Mouse (Mus musculus) intestine, embryonic 16.5 days (tissue): ENCODE measurements around the gene Sema5a. TPM values are rescaled to one million over a fixed set of nuclear protein-coding genes. Genes with fewer than 3 reads are reported as not detected.

Experiments used
- ATAC-seq: fragments of 200-750 bp; cut with Nextera tagmentation; 2 replicates; pipeline ENCODE4 v1.8.0; 2017; ENCODE audit warnings: moderate TSS enrichment, moderate library complexity
- H3K27ac ChIP-seq: fragments of 300-500 bp; sonication (generic); 2 replicates; pipeline ENCODE4 v1.5.1; 2014; ENCODE audit warnings: mild to moderate bottlenecking, low read length
- H3K27me3 ChIP-seq: fragments of 300-500 bp; sonication (generic); replicated peaks from 2 replicates; pipeline ENCODE4 v1.6.1; 2014; ENCODE audit warnings: low read length, control low read depth, mixed read lengths; ENCODE audit not compliant: control insufficient read depth, insufficient read depth
- H3K36me3 ChIP-seq: fragments of 300-500 bp; sonication (generic); 2 replicates; pipeline ENCODE4 v1.6.1; 2014; ENCODE audit warnings: low read length, control low read depth; ENCODE audit not compliant: control insufficient read depth, insufficient read depth
- H3K4me1 ChIP-seq: fragments of 300-500 bp; sonication (generic); 2 replicates; pipeline ENCODE4 v1.6.1; 2014; ENCODE audit warnings: low read length, control low read depth, mixed read lengths; ENCODE audit not compliant: control insufficient read depth, insufficient read depth
- H3K4me2 ChIP-seq: fragments of 300-500 bp; sonication (generic); 2 replicates; pipeline ENCODE4 v1.6.1; 2014; ENCODE audit warnings: low read depth, low read length, control low read depth
- H3K4me3 ChIP-seq: fragments of 300-500 bp; sonication (generic); 2 replicates; pipeline ENCODE4 v1.5.1; 2014; ENCODE audit warnings: mild to moderate bottlenecking, low read length
- H3K9ac ChIP-seq: fragments of 300-500 bp; sonication (generic); 2 replicates; pipeline ENCODE4 v1.6.1; 2014; ENCODE audit warnings: low read depth, low read length
- H3K9me3 ChIP-seq: fragments of 300-500 bp; sonication (generic); 2 replicates; pipeline ENCODE4 v1.6.1; 2016; ENCODE audit warnings: low read length, control low read depth; ENCODE audit not compliant: control insufficient read depth
- WGBS: fragments of 180-500 bp; shearing (Covaris S2); extraction: QIAGEN DNeasy Blood & Tissue Kit; methylation state at CpG from one replicate; pipeline ENCODE4 v1.1.7; 2014; 5-methylcytosine and 5-hydroxymethylcytosine counted together
- polyA plus RNA-seq: library from polyadenylated mRNA; unstranded; fragments of >200 nt; fragmentation: Nextera tagmentation; extraction: Ambion mirVana; gene quantifications from 2 replicates; pipeline ENCODE4 v1.2.1, GENCODE M21; 2015

Gene Sema5a
- polyA plus RNA-seq, 1 experiment from 2014 or later: 12.0 TPM

DNA sequence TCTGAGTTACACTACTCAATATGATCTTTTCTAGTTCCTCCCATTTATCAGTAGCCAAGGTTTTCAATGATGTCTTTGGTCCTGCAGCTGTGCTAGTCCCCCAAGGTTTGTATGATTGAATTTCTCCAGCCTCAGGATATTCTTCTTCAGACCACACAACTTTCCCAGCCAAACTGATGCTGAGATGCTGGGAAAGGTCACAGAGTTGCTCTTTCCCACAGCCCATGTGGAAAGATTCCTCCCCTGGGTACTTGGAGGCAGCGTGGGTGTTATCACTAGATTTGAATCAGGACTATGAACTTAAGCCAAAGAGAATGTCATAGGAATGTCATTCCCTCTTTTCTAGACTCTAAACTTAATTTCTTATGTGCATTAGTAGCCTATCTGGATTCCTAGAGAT lies 431.8 kb downstream of the Sema5a start:
- Histone ChIP-seq H3K27ac (no peak overlapping the region), H3K4me3 (no peak overlapping the region), H3K9me3 (no peaks in the 10 kb centered on the region), H3K4me2 (no peak overlapping the region), H3K9ac (no peak overlapping the region), H3K36me3 (no peaks in the 10 kb centered on the region), H3K27me3 (no peaks in the 10 kb centered on the region), H3K4me1 (no peaks in the 10 kb centered on the region)
- no peak for ATAC-seq
- 72% methylated on average over 1 of the region's 1 CpGs for WGBS

DNA sequence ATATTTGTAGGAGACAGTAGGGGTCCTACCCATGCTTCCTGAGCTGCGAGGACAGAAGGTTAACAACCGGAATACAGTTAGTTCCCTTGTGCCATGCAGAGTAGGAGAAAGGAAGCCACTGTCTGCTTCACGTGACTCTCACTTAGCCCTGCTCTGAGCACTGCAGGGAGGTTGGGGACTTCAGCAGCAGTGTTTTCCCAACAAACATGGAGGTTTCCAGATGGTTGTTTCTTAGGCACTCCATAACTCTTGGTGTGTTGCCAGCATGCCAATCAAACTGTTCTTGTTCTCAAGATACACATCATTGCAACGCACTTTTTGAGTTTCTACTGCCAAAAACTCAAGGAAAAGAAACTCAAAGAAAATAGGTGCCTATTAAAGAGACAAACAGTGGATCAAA lies 440.5 kb downstream of the Sema5a start:
- H3K27me3 ChIP-seq: no peaks in the 10 kb centered on the region
- H3K4me3 ChIP-seq: no peak overlapping the region
- H3K4me1 ChIP-seq: no peaks in the 10 kb centered on the region
- WGBS: 82% methylated on average over 4 of the region's 4 CpGs
- no peak overlapping the region for H3K4me2 ChIP-seq
- no peak for ATAC-seq
- H3K27ac ChIP-seq: no peak overlapping the region
- no peaks in the 10 kb centered on the region for H3K9me3 ChIP-seq
- H3K9ac ChIP-seq: no peak overlapping the region
- no peaks in the 10 kb centered on the region for H3K36me3 ChIP-seq

DNA sequence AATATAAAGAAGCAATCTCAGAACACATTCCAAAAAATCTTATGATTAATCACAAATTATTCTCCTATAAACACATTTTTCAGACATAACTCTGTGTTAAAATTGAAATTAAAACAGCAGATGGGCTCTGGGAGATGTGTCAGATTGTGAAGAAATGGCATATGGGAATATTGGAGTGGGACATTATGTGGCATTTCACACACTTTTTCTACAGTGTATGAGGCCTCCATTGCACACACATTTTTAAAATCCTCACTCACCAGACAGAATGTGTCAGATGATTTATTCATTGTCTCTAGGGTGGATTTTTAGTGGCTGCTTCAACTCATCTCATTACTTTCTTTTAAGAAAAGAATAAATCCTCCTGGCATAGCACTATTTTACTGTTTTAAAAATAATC lies 446.4 kb downstream of the Sema5a start:
- Histone ChIP-seq H3K4me3 (no peak overlapping the region), H3K27me3 (no peaks in the 10 kb centered on the region), H3K36me3 (no peaks in the 10 kb centered on the region), H3K4me2 (no peak overlapping the region), H3K27ac (no peak overlapping the region), H3K9me3 (no peaks in the 10 kb centered on the region), H3K4me1 (no peaks in the 10 kb centered on the region), H3K9ac (no peak overlapping the region)
- ATAC-seq: no peak

DNA sequence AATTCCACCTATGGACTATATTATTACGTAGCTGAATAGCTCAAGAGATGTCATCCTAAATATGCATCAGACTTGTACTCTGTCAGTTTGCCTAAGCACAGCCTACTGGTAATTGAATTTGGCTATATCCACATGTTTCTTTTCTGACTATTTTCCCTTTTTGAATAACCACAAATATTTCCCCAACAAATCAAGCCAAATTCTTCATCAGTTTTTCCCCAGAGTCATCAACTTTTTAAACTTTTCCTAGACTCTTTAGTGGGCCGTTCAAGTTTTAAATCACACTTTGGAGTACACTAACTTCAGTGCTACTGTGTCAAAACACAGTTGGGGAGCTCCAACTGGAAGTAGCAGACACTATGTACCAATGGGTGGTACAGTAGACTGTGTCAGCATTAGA lies 448.4 kb downstream of the Sema5a start:
- no peak overlapping the region for H3K4me3 ChIP-seq
- H3K4me1 ChIP-seq: no peaks in the 10 kb centered on the region
- no peaks in the 10 kb centered on the region for H3K27me3 ChIP-seq
- H3K9me3 ChIP-seq: no peaks in the 10 kb centered on the region
- H3K36me3 ChIP-seq: no peaks in the 10 kb centered on the region
- H3K27ac ChIP-seq: no peak overlapping the region
- no peak overlapping the region for H3K4me2 ChIP-seq
- WGBS: 89% methylated on average over 2 of the region's 2 CpGs
- ATAC-seq: no peak
- H3K9ac ChIP-seq: no peak overlapping the region

DNA sequence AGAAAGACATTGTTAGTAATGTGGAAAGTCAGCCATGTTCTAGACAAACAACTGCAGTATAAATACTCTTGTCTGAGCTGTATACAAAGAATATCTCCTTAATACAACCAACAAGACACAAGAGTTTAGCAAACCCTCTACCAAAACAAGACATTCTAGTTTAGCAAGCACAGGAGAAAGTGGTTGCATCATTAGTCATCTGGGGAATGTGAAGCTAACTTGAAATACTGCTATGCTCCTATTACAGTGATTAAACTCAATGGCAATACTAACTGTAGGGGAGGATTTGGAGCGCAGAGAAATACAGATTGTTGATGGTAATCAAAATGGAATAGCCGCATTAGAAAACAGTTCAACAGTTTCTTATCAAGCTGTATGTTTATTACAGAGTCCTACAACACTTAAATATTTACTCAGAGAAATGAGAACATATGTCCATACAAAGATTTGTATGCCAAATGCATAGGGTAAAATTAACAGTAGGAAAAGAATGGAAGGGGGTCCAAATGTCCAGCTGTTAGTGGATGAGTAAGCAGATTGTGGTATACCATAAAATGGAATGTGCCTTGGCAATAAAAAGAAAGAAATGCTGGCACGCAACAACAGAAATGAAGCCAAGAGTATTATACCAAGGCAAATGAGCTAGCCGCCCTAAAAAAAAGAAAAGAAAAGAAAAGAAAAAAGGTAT lies 472.8 kb downstream of the Sema5a start:
- no peaks in the 10 kb centered on the region for H3K9me3 ChIP-seq
- no peaks in the 10 kb centered on the region for H3K4me1 ChIP-seq
- no peaks in the 10 kb centered on the region for H3K36me3 ChIP-seq
- no peaks in the 10 kb centered on the region for H3K27me3 ChIP-seq
- 72% methylated on average over 4 of the region's 4 CpGs for WGBS
- no peak overlapping the region for H3K4me3 ChIP-seq
- H3K27ac ChIP-seq: no peak overlapping the region
- H3K4me2 ChIP-seq: no peak overlapping the region
- H3K9ac ChIP-seq: no peak overlapping the region
- no peak for ATAC-seq

DNA sequence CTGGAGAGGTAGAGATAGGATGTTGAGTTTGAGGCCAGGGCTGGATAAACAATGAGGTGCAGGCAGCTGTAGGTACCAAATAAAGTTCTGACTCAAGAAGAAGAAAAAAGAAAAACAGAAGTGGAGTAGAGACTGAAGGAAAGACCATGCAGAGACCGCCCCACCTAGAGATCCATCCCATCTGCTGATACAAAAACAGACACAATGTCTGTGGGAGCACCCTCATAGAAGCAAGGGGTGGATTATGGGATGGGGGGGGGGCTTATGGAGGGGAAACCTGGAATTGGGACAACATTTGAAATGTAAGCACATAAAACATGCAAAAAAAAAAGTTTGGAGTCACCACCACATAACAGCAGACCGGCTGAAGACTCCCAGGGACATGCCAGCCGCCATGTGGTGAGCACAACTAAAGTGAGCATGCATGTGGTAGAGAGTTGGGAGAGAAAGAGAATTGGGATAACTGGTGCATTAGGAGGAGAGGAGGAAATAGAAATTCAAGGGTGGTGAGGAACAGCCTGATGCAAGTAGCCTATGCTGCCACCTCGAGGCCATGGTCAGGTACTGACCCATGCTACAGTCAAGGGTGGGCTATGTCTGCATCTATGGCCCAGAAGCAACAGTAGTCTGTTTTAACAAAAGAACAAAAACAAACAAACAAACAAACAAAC lies 473.8 kb downstream of the Sema5a start:
- H3K27me3 ChIP-seq: no peaks in the 10 kb centered on the region
- 33% methylated on average over 4 of the region's 4 CpGs for WGBS

DNA sequence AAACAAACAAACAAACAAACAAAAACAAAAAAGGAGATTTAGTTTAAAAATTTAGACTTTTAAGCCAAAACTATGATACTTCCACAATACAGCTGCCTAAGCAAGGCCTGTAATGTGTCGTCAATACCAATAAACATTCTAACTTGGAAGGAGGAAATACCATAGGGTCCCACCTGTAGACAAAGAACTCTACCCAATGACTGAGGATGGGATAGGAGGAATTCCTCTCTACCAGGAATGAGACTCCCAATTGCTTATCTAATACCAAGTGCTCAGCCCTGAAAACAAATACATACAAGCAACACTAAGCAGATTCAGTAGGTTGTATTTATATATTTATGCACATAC lies 474.3 kb downstream of the Sema5a start:
- no peaks in the 10 kb centered on the region for H3K27me3 ChIP-seq
- no peak for ATAC-seq
- H3K4me1 ChIP-seq: no peaks in the 10 kb centered on the region
- no peak overlapping the region for H3K27ac ChIP-seq
- 96% methylated on average over 1 of the region's 1 CpGs for WGBS
- no peaks in the 10 kb centered on the region for H3K9me3 ChIP-seq
- no peak overlapping the region for H3K4me3 ChIP-seq
- H3K36me3 ChIP-seq: no peaks in the 10 kb centered on the region
- H3K9ac ChIP-seq: no peak overlapping the region
- no peak overlapping the region for H3K4me2 ChIP-seq

More for the DNA sequence above, 473.8 kb downstream of the Sema5a start:
- Histone ChIP-seq H3K9me3 (no peaks in the 10 kb centered on the region), H3K4me1 (no peaks in the 10 kb centered on the region), H3K4me2 (no peak overlapping the region), H3K36me3 (no peaks in the 10 kb centered on the region), H3K9ac (no peak overlapping the region), H3K4me3 (no peak overlapping the region), H3K27ac (no peak overlapping the region)
- ATAC-seq: peak; percentile 59; the same call in 1 of the 2 replicates

DNA sequence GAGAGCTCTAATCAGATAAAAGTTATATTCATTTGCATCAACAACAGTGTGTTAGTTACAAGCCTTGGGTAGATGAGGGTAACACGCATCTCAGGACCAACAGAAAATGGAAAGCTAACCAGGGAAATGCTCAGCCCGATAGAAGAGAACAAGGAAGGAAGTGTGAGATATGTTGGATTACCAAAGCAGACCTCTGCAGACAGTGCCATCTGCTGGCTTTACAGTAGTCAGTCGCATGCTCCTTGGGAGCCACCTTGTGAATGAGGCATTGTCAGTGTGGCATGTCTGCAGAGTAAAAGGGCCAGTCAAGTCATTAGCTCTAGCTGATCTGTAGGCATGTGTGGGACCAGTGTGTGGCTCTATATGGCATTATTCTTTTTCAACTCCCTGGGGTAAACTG lies 486.2 kb downstream of the Sema5a start:
- no peak overlapping the region for H3K4me3 ChIP-seq
- ATAC-seq: no peak
- H3K9me3 ChIP-seq: no peaks in the 10 kb centered on the region
- 28% methylated on average over 3 of the region's 3 CpGs for WGBS
- H3K9ac ChIP-seq: no peak overlapping the region
- no peak overlapping the region for H3K4me2 ChIP-seq
- H3K4me1 ChIP-seq: no peaks in the 10 kb centered on the region
- no peaks in the 10 kb centered on the region for H3K36me3 ChIP-seq
- H3K27ac ChIP-seq: no peak overlapping the region
- no peaks in the 10 kb centered on the region for H3K27me3 ChIP-seq
